Mouse (Mus musculus): ENCODE measurements around the gene Ptpre.
"Not testable (repeated sequence)": the region's sequence is repeated elsewhere in the genome, so short reads cannot be mapped to it uniquely, and the experiment has no call there.

The Ptpre gene

DNA sequence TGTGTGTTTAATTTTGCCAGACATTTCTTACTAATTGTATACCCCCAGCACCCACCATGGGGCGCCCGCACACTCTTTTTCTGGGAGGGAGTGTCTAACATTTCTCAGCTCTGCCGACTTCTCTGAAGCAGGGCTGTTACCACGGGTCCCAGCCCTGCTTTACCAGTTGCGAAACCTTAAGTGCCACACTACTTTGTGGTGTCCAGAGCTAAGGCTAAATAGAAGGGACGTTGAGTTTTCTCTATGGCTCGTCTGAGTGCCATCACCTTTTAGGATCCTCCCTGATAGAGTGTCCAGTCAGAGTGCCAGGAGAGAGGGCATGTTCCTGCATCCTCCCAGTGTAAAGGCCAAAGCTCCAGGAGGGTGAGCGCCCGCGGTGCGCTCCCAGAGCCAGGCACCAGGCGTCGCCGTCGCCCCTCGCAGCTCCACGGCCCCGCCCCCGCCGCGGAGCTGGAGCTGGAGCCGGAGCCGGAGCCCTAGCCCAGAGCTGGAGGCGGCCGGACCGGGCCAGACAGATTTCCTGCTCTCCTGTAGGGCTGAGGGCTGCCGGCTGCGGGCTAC is at the start of gene Ptpre:
Gene Ptpre, plus strand, starts transcription at position 141 of the 561 bp plus-strand sequence.
- in situ Hi-C loops (cut with MboI, MseI): loop anchor here (5.0 kb wide), 3 partner anchors 85 to 130 kb away; no protein-coding TSS in a partner anchor

DNA sequence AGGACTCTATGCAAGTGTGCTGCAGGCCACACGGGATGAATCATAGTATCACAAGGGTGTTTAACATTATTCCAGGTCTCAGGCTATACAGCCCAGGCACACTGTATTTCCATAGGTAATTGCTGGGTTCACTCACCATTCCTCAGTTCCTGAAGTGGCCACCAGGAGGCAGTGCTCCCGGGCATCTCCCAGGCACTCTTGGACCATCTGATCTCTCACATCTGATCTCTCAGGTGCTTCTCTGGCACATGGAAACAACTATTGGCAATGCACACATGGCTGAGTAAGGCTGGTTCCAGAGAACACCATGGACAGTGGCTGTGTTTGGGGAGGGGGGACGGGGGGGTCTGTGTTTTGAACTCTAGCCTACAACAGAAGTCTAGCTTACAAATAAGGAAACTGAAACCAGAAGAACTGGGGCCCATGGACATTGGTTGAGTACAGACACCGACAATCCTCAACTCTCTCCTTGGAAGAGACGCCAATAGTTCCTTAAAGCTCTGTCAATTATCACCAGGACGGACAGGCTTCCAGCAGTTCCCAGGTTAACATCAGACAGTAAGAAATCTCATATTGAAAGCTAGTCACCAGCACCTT is 49.0 kb upstream of the Ptpre start:
- in situ Hi-C loops (cut with MboI, MseI): loop anchor here (5.0 kb wide), 2 partner anchors 86 to 144 kb away; no protein-coding TSS in a partner anchor

GRCm38 (mm10) chr7:135489724-135490499 is 47.4 kb upstream of the Ptpre start:
- in situ Hi-C loops (cut with MboI, MseI): loop anchor here (5.0 kb wide), 2 partner anchors 88 to 142 kb away; no protein-coding TSS in a partner anchor

DNA sequence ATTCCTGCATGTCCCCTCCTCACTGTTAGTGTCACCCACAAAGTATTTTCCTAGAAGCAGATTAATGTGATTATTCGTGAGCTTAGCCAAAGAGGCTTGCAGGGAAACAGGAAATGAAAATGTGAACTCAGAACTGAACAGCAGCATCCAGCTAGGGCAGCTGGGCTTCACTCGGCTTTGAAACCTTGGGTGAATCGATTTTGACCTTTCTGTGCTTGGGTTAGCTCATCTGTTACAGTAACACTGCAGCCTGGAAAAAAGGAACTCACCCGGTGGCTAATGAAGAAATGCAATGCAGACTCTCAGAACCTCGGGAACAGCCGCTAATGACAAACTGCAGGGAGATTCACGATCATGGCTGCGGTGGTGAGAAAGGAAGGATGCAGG is 46.8 kb upstream of the Ptpre start:
- in situ Hi-C loops (cut with MboI, MseI): no loop called here

- in situ Hi-C loops (cut with MboI, MseI): no loop called here
Observed at GRCm38 (mm10) chr7:135495303-135495702, 42.0 kb upstream of the Ptpre start.

DNA sequence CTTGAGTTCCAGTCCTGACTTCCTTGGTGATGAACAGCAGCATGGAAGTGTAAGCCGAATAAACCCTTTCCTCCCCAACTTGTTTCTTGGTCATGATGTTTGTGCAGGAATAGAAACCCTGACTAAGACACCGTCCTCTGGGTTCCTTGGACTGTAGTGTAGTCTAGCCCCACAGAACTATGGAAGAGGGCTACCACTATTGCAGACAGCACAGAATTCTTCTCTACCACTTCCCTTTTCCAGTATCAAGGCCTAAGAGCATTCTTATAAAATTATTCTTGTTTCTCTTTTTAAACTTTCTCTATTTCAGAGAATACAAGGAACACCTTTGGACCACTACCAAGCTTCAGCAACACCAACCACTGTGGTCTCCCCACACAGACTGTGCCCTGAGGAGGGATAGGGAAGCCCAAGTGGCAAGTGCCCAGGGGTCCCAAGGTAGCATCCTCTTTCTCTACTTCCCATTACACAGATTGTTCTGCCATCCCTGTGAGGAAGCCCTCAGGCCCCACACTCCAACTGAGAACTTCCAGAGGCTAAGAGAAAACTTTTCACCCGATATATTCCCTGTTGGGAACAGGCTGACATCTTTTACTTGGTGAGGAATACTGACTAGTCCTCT is 38.6 kb upstream of the Ptpre start:
- in situ Hi-C loops (cut with MboI, MseI): no loop called here

DNA sequence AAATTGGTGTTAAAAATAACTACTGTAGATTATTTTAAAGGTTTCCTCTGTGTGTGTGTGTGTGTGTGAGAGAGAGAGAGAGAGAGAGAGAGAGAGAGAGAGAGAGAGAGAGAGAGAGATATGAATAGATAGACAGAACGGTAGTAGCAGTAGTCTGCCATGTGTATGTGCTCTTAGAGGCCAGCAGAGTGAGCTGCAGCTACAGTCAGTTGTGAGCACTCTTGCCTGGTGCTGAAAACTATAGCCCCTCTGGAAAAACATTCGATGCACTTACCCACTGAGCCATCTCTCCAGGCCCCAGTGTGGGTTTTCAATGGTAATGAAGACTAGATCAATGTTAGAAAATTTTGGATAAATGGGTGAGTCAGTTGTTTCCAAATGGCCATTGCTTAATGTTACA is 37.9 kb upstream of the Ptpre start:
- in situ Hi-C loops (cut with MboI, MseI): no loop called here

DNA sequence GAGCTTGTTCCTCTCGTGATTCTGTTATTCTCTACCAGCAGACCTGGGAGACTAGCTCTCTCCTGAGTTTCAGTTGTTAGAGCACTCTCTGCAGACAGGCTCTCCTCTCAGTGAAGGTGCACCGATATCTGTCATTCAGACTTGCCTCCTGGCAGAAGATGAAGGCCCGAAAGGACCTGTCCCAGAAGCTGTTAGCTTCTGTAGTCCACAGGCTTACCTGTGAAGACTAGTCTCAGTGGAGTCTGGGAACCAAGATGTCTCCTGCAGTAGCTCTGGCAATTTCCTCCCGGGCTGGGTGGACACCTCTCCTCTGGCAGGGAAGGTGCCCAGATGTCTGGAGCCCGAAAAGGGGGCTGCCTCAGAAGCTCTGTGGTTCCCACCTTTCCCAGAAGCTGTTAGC is 30.8 kb upstream of the Ptpre start:
- in situ Hi-C loops (cut with MboI, MseI): not testable (repeated sequence)

DNA sequence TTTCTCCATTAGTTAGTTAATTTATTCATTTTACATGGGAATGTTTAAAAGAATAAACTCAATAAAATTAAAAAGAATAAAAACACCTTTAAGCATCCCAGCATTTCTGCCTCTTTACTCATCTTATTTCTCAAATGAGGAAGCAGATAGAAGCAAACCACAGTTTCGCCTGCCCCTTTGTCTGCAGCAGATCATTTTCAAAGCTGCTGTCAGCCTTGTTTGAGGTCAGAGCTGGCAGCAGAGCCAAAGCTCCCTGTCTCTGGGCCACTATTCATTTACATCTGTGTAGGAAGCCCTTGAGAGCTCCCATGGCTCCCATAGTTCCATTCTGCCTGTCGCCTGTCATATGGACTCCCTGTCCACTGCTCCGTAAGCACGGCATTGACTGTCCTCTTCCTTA is 28.7 kb upstream of the Ptpre start:
- in situ Hi-C loops (cut with MboI, MseI): no loop called here

DNA sequence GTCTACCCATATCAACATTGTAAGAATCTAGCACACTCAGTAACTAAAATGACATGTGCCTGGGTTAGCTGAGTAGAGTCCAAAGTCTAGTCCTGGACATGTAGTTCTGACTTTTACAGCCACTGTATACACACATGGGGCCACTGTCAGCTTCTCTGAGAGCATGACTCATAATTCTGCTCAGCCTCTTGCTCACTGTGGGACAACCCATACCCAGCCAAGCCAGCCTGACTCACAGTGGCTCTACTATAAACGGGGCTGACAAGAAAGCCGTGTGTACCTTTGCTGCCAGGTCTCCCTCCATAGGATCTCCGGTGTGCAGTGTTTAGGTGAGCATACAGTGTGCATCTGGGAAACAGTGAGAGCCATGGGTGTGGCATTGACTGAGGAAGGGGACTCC is 28.0 kb upstream of the Ptpre start:
- in situ Hi-C loops (cut with MboI, MseI): no loop called here

DNA sequence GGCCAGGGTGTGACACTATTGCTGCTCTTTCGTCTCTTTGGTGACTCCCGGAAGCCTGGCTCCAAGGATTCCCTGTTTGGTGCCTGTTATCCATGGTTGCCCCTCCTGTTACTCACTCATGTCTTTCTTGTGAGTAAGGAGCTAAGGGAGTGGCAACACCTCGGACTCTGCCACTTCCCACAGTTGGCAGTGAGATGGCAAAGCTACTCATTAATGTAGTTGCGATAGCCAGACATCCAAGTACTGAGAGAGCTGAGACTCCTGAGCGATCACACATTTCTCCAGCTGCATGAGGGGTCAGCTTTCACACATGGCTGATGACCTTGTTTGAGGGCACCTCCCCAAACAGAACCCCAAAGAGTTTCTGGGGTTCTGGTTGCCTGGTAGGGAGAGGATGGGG is 26.9 kb upstream of the Ptpre start:
- in situ Hi-C loops (cut with MboI, MseI): no loop called here

DNA sequence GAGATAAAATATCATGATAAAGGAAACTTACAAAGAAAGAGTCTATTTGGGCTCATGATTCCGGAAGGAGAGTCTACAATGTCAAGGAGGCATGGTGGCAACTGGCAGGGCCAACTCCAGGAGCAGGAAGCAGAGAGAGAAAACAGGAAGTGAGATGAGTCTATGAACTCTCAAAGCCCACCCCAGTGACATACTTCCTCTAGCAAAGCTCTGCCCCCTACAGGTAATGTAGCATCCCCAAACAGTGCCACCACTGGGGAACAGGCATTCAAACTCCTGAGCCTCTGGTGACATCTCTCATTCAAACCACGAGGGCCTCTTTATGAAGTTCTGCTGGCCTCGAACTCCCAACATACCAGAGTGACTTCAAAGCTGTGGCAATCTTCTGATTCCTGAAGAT is 25.6 kb upstream of the Ptpre start:
- in situ Hi-C loops (cut with MboI, MseI): no loop called here

DNA sequence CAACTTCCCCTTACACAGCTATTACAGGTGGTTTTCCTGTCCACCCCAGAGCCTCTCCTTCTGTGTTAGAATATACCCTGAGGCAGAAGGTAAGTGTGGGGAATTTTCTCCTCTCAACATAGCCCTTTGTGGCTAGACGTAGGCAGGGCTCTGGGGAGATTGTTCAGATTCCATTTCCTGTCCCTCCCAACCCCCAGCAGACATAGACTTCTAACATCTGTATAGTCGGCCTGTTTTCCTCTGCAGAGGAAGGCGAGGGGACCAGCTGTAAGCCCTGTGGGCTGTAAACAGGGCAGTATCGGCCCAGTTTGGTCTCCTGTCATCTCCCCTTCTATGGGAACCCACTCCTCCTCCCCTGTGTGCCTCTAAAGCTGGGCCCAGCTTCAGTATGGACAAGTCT is 20.1 kb upstream of the Ptpre start:
- in situ Hi-C loops (cut with MboI, MseI): no loop called here

GRCm38 (mm10) chr7:135520241-135520640 is 17.0 kb upstream of the Ptpre start:
- in situ Hi-C loops (cut with MboI, MseI): no loop called here

DNA sequence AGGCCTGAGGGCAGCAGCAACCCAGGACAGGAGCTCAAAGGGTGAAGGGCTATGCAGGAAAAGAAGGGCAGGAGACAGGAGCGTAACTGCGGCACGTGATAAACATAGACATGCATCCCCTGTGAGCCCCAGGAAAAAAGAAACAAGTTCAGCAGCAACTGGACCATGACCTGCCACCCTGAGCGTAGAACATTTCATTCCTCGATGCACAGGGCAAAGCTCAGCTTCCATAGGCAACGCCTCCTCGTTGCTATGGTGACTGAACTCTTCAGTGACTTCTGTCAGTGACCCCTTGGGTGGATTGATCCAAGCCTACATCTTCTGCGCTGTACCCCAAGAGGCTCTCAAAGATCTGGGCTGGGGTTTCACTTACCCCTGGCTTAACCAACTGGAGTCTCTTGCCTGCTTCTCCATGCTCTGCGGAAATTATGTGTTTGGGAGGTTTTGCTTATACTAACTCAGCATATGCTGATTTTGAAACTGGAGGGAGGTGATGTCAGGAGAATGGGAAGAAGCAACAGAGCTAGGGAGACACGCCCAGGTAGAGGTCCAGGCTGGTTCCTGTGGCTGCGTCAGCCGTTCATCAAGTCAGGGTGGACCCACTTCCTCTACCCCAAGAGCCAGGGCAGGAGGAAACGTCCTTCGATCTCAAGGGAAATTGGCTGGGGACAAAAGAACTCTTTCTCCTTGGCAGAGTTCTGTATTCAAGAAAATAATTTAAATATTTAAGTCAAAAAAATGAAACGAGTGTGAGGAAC is 15.3 kb upstream of the Ptpre start:
- in situ Hi-C loops (cut with MboI, MseI): no loop called here

GRCm38 (mm10) chr7:135523981-135524380 is 13.3 kb upstream of the Ptpre start:
- in situ Hi-C loops (cut with MboI, MseI): no loop called here

DNA sequence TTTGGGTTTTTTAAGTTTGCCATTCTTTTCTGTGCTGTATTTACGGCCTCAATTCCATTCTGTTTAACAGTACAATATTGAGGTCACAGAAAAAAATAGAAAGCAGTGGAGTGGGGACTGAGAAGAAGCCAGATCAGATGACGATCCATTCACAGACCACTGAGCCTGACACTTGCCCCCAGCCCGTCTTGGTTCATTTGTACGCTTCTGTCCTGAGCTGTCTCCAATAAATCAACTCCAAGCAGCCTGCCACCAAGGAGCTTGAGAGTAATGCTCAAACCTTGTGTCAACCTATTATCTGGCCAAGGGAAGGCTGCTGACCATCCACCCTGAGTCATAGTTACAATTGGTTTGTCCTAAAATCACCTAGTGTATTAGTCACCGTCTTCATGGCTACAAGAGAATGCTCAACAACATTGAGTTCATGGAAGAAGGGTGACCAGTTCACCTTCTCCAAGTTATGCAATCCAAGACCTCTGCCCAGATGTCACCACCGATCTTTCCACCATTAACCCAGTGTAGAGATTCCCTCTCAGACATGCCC is 12.8 kb upstream of the Ptpre start:
- in situ Hi-C loops (cut with MboI, MseI): no loop called here

- in situ Hi-C loops (cut with MboI, MseI): no loop called here
Observed at GRCm38 (mm10) chr7:135526574-135527152, 10.6 kb upstream of the Ptpre start.

GRCm38 (mm10) chr7:135527169-135527568 is 10.1 kb upstream of the Ptpre start:
- in situ Hi-C loops (cut with MboI, MseI): no loop called here

- in situ Hi-C loops (cut with MboI, MseI): no loop called here
Observed at GRCm38 (mm10) chr7:135528515-135528914, 8.8 kb upstream of the Ptpre start, which contains the start of gene Clrn3. Gene Clrn3 (minus strand): TSS chr7:135528654.

GRCm38 (mm10) chr7:135529068-135529467 is 8.2 kb upstream of the Ptpre start:
- in situ Hi-C loops (cut with MboI, MseI): no loop called here
